9 mouse cellular contexts compared by ENCODE assay signal in genomic region chr2:166359995-166360394, GRCm38 (mm10).
A peak's percentile ranks its signal among the peaks of the same experiment; 100 is the strongest.
DNase-seq lines count a peak whose midpoint lies in the region; ATAC-seq and TF ChIP-seq lines count a peak whose summit lies in the region.
"Had no signal": no experiment of that assay in that cellular context is flagged by ENCODE, and none has a peak within 500 bp of the region (broad histone marks: within the 10 kb centered on the region; RNA-seq: fewer than 3 reads in every experiment).

No protein-coding gene starts in this region.

- H3K9ac ChIP-seq in lung, postnatal 0 days (replicated peaks; ENCODE audit: low read depth), result no peak overlapping the region
- H3K9ac ChIP-seq in heart, embryonic 16.5 days (ENCODE audit: low read length), result no peak overlapping the region
- no peak overlapping the region for H3K9ac ChIP-seq in midbrain, embryonic 16.5 days (ENCODE audit: low read depth, low read length)

- H3K4me3 ChIP-seq in lung, postnatal 0 days (ENCODE audit: low read depth, low read length), result no peak overlapping the region
- H3K4me3 ChIP-seq in heart, embryonic 16.5 days (ENCODE audit: low read length), result no peak overlapping the region
- no peak overlapping the region for H3K4me3 ChIP-seq in midbrain, embryonic 16.5 days (ENCODE audit: low read depth, low read length)

- no peak for TF ChIP-seq CTCF in lung, postnatal 0 days (IDR thresholded peaks at IDR 0.05)

- no peaks in the 10 kb centered on the region for H3K9me3 ChIP-seq in lung, postnatal 0 days (ENCODE audit: low read length)
- no peaks in the 10 kb centered on the region for H3K9me3 ChIP-seq in heart, embryonic 16.5 days (replicated peaks; ENCODE audit: control insufficient read depth, low read length)
- H3K9me3 ChIP-seq in midbrain, embryonic 16.5 days (replicated peaks; ENCODE audit: control insufficient read depth, low read length, poor library complexity, severe bottlenecking), result no peaks in the 10 kb centered on the region

- H3K4me2 ChIP-seq in lung, postnatal 0 days (replicated peaks; ENCODE audit: low read depth, low read length), result no peak overlapping the region
- H3K4me2 ChIP-seq in heart, embryonic 16.5 days (ENCODE audit: low read depth, low read length), result peak overlapping the region; percentile 34; the same call in 1 of the 2 replicates
- no peak overlapping the region for H3K4me2 ChIP-seq in midbrain, embryonic 16.5 days (ENCODE audit: low read length)

- DNase-seq in adrenal gland, postnatal 10 days, result peak; percentile 43
- no peak for DNase-seq in adrenal gland, adult 2 months
- DNase-seq in lung, postnatal 0 days (ENCODE audit: low spot score), result peak; percentile 14
- no peak for DNase-seq in lung, postnatal 25 days (ENCODE audit: low spot score)
- no peak for DNase-seq in gastrocnemius, adult 8-10 months (ENCODE audit: low spot score in 2 of 2)
- DNase-seq in kidney, adult 18-20 months, result no peak
- DNase-seq: cerebellum, adult 8-10 months had no signal

- H3K36me3 ChIP-seq in lung, postnatal 0 days (ENCODE audit: insufficient read depth, low read length), result no peaks in the 10 kb centered on the region
- no peaks in the 10 kb centered on the region for H3K36me3 ChIP-seq in heart, embryonic 16.5 days (ENCODE audit: control insufficient read depth, insufficient read depth)
- H3K36me3 ChIP-seq in midbrain, embryonic 16.5 days (ENCODE audit: control insufficient read depth, insufficient read depth, low read length), result no peaks in the 10 kb centered on the region

- 34% methylated on average over 13 of the region's 13 CpGs for WGBS in lung, postnatal 0 days
- 23% methylated on average over 13 of the region's 13 CpGs for WGBS in heart, embryonic 16.5 days
- WGBS in midbrain, embryonic 16.5 days, result 19% methylated on average over 13 of the region's 13 CpGs

- H3K27ac ChIP-seq in lung, postnatal 0 days (ENCODE audit: low read length), result no peak overlapping the region
- peak overlapping the region; percentile 62 for H3K27ac ChIP-seq in heart, embryonic 16.5 days (ENCODE audit: low read length)
- peak overlapping the region; percentile 58; the same call in 1 of the 2 replicates for H3K27ac ChIP-seq in midbrain, embryonic 16.5 days (ENCODE audit: low read length)

- no peak; the same call in 1 of the 2 replicates for ATAC-seq in lung, postnatal 0 days
- ATAC-seq in heart, embryonic 16.5 days (replicated peaks; ENCODE audit: extremely low read depth, insufficient read depth, low FRiP score), result peak; percentile 78
- ATAC-seq in midbrain, embryonic 16.5 days, result peak; percentile 64

- H3K4me1 ChIP-seq in lung, postnatal 0 days (ENCODE audit: insufficient read depth, low read depth, low read length), result no peaks in the 10 kb centered on the region
- H3K4me1 ChIP-seq in heart, embryonic 16.5 days (ENCODE audit: control insufficient read depth, insufficient read depth, low read length), result peaks cover 16% of the 10 kb centered on the region
- peaks cover 4% of the 10 kb centered on the region; the same call in 1 of the 2 replicates for H3K4me1 ChIP-seq in midbrain, embryonic 16.5 days (ENCODE audit: control insufficient read depth, insufficient read depth, low read length)

- no peaks in the 10 kb centered on the region for H3K27me3 ChIP-seq in lung, postnatal 0 days (replicated peaks; ENCODE audit: insufficient read depth, low read length)
- no peaks in the 10 kb centered on the region for H3K27me3 ChIP-seq in heart, embryonic 16.5 days (ENCODE audit: control insufficient read depth, insufficient read depth, low read length)
- H3K27me3 ChIP-seq in midbrain, embryonic 16.5 days (ENCODE audit: control insufficient read depth, insufficient read depth, low read depth, low read length), result no peaks in the 10 kb centered on the region

- TF ChIP-seq EP300 in lung, postnatal 0 days (IDR thresholded peaks at IDR 0.05), result no peak

Comparison
In these comparisons a context has a peak if more than half of its experiments do, and no peak if none do; other contexts are left out.
1. DNase-seq: peak in adrenal gland, postnatal 10 days (single experiment) and lung, postnatal 0 days (single experiment); none in adrenal gland, adult 2 months (single experiment), lung, postnatal 25 days (single experiment), gastrocnemius, adult 8-10 months (0 of 2) and kidney, adult 18-20 months (single experiment).